Mouse (Mus musculus): ENCODE measurements around the gene Pou2f1.

GRCm38 (mm10) chr1:165903596-165903995 lies 98.9 kb downstream of the Pou2f1 start:
- TF ChIP-seq CTCF (IDR thresholded peaks at IDR 0.05; ENCODE audit: low read depth, low read length) = no peak
- no peak for TF ChIP-seq POLR2A (IDR thresholded peaks at IDR 0.05; ENCODE audit: extremely low read depth, insufficient read depth, low read length)

All from liver, adult 2 months (tissue).